Mouse (Mus musculus) fat pad, adult 2 months (tissue): ENCODE data around the gene Pip5k1c.

ENCODE experiments used
- DNase-seq: peaks from one replicate; pipeline ENCODE4 v3.0.0-alpha.2; 2011; ENCODE audit warnings: low read depth, low spot score; ENCODE audit errors: extremely low read depth

Pip5k1c gene

GRCm38 (mm10) chr10:81321436-81321835 lies 28.7 kb downstream of the Pip5k1c start:
- no peak for DNase-seq

DNA sequence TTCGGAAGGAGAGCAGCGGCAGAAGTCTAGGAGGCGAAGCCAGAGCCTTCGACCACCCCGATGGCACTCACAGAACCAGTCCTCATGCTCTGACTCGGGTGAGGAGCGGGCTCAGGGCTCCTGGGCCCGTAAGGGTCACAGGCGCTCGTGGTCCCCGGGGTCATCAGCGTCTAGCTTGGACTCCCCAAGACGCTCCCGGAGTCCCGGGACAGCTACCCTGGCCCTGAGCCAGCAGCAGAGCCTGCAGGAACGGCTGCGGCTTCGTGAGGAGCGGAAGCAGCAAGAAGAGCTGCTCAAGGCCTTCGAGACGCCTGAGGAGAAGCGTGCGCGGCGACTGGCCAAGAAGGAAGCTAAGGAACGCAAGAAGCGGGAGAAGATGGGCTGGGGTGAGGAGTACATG lies 29.7 kb downstream of the Pip5k1c start:
- no peak for DNase-seq

GRCm38 (mm10) chr10:81323141-81323775 lies 30.5 kb downstream of the Pip5k1c start:
- DNase-seq = no peak

DNA sequence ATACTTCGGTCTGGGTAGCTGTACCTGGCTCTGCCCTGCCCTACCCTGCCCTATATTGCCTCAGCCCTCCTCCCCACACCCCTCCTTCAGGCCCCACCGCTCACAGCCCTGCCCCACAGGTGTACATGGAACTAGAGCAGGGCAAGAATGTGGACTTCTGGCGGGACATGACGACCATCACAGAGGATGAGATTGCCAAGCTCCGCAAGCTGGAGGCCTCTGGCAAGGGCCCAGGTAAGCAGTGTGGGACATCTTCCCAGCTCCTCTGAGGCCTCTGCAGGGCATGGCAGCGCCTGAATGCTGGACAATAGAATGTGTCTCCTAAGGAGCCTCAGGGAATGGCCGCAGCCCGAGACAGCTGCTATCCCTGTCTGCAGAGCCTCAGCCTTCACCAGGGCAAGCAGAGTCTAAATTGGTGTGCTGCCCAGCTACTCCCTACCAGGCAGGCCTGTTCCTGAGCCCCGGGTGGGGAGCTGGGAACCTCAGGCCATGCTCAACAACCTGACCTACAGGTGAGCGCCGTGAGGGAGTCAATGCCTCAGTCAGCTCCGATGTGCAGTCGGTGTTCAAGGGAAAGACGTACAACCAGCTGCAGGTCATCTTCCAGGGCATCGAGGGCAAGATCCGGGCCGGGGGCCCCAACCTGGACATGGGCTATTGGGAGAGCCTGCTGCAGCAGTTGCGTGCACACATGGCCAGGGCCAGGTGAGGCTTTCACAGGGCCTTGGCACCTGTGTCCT lies 31.2 kb downstream of the Pip5k1c start:
- no peak for DNase-seq

GRCm38 (mm10) chr10:81325176-81325575 lies 32.4 kb downstream of the Pip5k1c start:
- no peak for DNase-seq

GRCm38 (mm10) chr10:81325781-81326180 lies 33.0 kb downstream of the Pip5k1c start:
- no peak for DNase-seq

GRCm38 (mm10) chr10:81326858-81327257 lies 34.1 kb downstream of the Pip5k1c start:
- no peak for DNase-seq

DNA sequence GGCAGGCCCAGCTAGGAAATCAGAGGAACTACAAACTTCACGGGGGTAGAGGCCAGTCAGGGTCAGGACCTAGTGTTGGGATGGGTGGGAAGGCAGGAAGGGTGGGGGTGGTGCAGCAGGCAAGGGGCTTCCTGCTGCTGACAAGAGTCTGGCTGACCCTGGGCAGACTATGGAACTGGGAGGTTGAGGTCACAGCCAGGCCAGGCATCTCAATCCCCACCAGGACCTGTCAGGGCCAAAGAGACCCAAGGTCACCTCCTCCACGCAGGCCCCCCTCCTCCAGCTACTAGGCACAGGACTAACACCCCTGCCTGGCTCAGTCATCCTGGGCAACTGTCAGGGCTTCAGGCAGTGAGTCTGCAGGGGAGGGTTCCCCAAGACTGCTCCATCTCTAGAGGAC lies 35.2 kb downstream of the Pip5k1c start:
- no peak for DNase-seq

- DNase-seq = no peak
Observed at GRCm38 (mm10) chr10:81328386-81328785, 35.6 kb downstream of the Pip5k1c start, which contains the start of gene Tbxa2r. Gene Tbxa2r, plus strand, starts transcription at chr10:81328731.

DNA sequence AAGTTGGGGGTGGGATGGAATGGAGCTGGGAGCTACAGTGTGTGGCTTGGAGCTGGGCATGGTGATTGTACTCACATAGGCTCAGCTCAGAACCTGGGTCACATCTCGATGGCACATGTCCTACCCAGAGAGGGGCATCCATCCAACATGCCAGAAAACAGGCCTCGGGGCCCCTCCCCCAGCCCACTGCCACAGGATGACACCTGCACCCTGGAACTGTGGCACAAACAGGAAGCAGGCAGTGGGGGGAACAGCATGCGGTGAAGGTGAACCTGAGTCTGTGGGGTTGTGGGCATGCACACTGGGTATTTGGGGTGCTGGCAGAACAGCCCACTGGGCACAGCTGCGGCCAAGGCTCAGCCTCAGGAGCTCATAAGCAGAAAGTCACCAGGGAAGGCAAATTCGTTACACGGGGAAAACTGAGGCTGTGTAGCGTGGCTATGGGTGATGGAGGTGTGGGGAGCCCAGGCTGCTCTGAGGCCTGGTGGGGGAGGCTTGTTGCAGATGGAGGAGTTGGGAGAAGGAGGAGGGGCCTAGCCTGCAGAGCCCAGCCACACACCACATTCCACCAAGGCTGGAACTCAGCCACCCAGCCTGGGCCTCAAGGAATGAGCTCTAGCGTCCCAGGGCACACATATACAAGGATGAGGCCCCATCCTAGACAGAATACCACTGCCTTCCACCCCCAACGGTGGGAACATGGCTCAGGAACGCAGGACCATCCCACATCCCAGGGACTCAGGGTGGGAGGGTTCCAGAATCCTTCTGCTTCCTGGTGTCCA lies 36.6 kb downstream of the Pip5k1c start:
- DNase-seq = no peak

DNA sequence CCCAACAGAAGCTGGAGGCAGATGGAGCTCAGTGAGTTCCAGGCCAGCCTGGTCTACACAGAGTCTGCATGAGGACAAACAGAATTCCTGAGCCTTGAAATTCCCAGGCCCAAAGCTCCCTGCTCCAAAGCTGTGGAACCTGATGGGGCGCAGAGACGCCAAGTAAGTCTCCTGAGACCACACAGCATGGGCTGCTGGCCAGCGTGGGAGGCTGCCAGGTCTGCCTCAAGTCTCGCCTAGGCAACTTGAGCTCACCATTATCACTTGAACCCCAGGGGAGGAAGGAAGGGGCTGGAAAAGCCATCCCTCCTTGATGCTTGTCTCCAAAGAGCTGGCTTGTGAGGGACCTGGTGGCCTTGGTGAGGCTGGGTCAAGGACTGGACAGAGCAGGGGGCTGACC lies 37.2 kb downstream of the Pip5k1c start:
- no peak for DNase-seq

DNA sequence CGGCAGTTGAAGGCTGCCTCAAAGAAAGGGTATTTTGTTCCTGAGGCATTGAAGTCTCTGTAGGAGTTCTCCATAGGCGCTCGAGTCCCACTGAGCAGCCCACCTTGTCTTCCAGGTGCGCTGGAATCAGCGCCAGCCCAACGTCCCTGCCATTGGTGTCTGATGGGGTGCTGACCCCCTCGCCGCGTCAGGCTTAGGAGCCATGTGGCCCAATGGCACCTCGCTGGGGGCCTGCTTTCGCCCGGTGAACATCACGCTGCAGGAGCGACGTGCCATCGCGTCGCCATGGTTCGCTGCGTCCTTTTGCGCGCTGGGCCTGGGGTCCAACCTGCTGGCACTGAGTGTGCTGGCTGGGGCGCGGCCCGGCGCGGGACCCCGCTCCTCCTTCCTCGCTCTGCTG lies 39.5 kb downstream of the Pip5k1c start:
- no peak for DNase-seq

DNA sequence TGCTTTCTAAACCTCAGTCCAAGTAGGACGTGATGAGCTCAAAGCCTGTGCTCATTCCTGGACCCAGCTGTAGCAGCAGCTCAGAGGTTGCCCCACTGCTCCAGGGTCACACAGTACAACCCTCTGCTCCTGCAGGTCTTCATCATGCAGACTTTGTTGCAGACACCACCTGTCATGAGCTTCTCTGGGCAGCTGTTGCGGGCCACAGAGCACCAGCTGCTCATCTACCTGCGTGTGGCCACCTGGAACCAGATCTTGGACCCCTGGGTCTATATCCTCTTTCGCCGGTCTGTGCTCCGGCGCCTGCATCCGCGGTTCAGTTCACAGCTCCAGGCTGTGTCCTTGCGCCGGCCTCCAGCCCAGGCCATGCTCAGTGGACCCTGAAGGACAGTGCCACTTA lies 41.6 kb downstream of the Pip5k1c start:
- no peak for DNase-seq

- DNase-seq = no peak
Observed at GRCm38 (mm10) chr10:81335393-81336340, 42.9 kb downstream of the Pip5k1c start.

GRCm38 (mm10) chr10:81336558-81336957 lies 43.8 kb downstream of the Pip5k1c start:
- no peak for DNase-seq

GRCm38 (mm10) chr10:81340551-81341332 lies 48.0 kb downstream of the Pip5k1c start:
- no peak for DNase-seq

GRCm38 (mm10) chr10:81341333-81341949 lies 48.7 kb downstream of the Pip5k1c start:
- no peak for DNase-seq

DNA sequence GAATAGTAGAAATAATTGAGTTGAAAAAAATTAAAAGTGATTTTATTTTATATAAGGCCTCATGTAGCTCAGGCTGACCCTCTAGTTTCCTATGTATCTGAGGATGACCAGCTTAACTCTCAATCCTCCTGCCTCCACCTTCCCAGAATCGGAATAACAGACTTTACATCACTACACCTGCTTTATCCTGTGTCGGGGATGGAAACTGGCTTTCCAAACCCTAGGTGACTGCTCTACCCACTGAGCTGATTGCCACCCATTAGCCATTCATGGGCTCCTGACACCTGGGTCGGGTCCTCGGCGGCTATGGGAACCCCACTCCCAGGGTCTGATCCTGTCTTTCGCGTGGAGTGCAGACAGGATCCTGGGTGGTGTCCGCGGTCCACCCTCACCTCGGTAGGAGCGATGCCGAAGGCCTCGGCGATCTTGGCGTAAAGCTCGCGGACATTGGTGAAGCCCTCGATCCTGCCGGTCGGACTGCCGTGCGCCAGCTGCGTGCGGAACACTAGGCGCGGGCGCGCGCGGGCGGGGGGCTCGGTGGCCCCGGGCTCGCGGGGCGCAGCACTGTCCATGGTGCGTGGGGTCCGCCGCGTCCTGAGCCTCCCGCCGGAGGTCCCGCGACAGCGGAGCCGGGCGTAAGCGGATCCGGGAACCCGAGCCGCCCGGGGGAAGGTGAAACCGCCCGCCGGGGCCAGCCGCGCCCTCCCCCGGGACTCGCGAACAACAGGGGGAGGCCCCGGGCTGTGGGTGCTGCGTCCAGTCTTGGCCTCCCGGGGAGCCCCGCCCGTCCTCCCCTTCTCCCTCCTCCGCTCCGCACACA lies 50.1 kb downstream of the Pip5k1c start, which contains the start of gene Gipc3:
Gipc3 (minus strand) TSS at position 581 of the 820 bp plus-strand sequence.
- no peak for DNase-seq
